Mouse (Mus musculus): ENCODE data around the gene Eme1.

Gene Eme1

GRCm38 (mm10) chr11:94646457-94646856 lies 7.3 kb downstream of the Eme1 start:
- no peak for DNase-seq (ENCODE audit: extremely low spot score)

- no peak for DNase-seq (ENCODE audit: extremely low spot score)
Observed at GRCm38 (mm10) chr11:94644461-94645219, 9.1 kb downstream of the Eme1 start.

GRCm38 (mm10) chr11:94634431-94634830 lies 19.3 kb downstream of the Eme1 start:
- no peak for DNase-seq (ENCODE audit: extremely low spot score)

- no peak for DNase-seq (ENCODE audit: extremely low spot score)
Observed at GRCm38 (mm10) chr11:94632988-94633387, 20.8 kb downstream of the Eme1 start.

- no peak for DNase-seq (ENCODE audit: extremely low spot score)
Observed at GRCm38 (mm10) chr11:94631969-94632368, 21.8 kb downstream of the Eme1 start.

GRCm38 (mm10) chr11:94630199-94631011 lies 23.4 kb downstream of the Eme1 start:
- DNase-seq (ENCODE audit: extremely low spot score): peak; percentile 20

GRCm38 (mm10) chr11:94629884-94630198 lies 23.9 kb downstream of the Eme1 start:
- no peak for DNase-seq (ENCODE audit: extremely low spot score)

GRCm38 (mm10) chr11:94629199-94629883 lies 24.4 kb downstream of the Eme1 start, which contains the start of gene Lrrc59:
TSS of gene Lrrc59 (plus strand) at chr11:94629767.
- peak; percentile 97 for DNase-seq (ENCODE audit: extremely low spot score)

- no peak for DNase-seq (ENCODE audit: extremely low spot score)
Observed at GRCm38 (mm10) chr11:94622162-94622561, 31.6 kb downstream of the Eme1 start.

GRCm38 (mm10) chr11:94621458-94621852 lies 32.3 kb downstream of the Eme1 start:
- no peak for DNase-seq (ENCODE audit: extremely low spot score)

- no peak for DNase-seq (ENCODE audit: extremely low spot score)
Observed at GRCm38 (mm10) chr11:94620766-94621457, 32.9 kb downstream of the Eme1 start.

- no peak for DNase-seq (ENCODE audit: extremely low spot score)
Observed at GRCm38 (mm10) chr11:94617646-94618045, 36.1 kb downstream of the Eme1 start.

- no peak for DNase-seq (ENCODE audit: extremely low spot score)
Observed at GRCm38 (mm10) chr11:94615494-94615893, 38.3 kb downstream of the Eme1 start.

- no peak for DNase-seq (ENCODE audit: extremely low spot score)
Observed at GRCm38 (mm10) chr11:94614603-94615002, 39.2 kb downstream of the Eme1 start.

- DNase-seq (ENCODE audit: extremely low spot score): no peak
Observed at GRCm38 (mm10) chr11:94610744-94611740, 42.7 kb downstream of the Eme1 start.

GRCm38 (mm10) chr11:94602356-94602955 lies 51.3 kb downstream of the Eme1 start:
- no peak for DNase-seq (ENCODE audit: extremely low spot score)

- peak; percentile 92 for DNase-seq (ENCODE audit: extremely low spot score)
Observed at GRCm38 (mm10) chr11:94601321-94602281, 52.2 kb downstream of the Eme1 start, which contains the start of gene Acsf2. TSS of gene Acsf2 (minus strand) at chr11:94601871.

GRCm38 (mm10) chr11:94600447-94600846 lies 53.3 kb downstream of the Eme1 start:
- DNase-seq (ENCODE audit: extremely low spot score): no peak

All from embryo, embryonic 9.5 days (tissue).